Mouse (Mus musculus): ENCODE measurements at regions not wholly inside any gene's neighbourhood (a gene's known extent, or its start where the extent isn't known, plus 50 kb on each side); places are given as distances from the start of the nearest gene placed in this dataset.
A peak's percentile ranks its signal among the peaks of the same experiment; 100 is the strongest.

DNA sequence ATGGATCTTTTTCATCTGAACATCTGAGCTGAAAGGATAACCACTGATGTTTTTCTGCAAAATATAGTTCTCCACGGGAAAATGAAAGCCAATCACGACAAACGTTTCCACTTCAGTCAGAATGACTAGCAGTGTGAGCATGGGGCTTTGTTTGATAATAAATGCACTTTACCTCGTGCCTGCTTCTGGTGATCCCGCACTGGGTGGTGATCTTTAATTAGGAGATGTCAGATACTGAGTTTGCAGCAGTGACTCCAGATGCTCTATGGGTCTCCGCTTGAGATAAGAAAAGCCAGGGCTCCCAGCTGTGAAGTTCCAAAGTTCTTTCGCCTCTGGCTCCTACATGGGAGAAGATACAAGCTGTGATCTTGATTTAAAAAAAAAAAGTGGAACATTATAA is 589.7 kb upstream of the Tenm4 start:
- Histone ChIP-seq H3K27me3 (no peaks in the 10 kb centered on the region), H3K27ac (no peak overlapping the region)
- no peak for ATAC-seq (ENCODE audit: low FRiP score)

GRCm38 (mm10) chr7:95598339-95598738 is 572.7 kb upstream of the Tenm4 start:
- Histone ChIP-seq H3K4me2 (no peak overlapping the region), H3K36me3 (no peaks in the 10 kb centered on the region), H3K27me3 (no peaks in the 10 kb centered on the region), H3K27ac (no peak overlapping the region), H3K9ac (no peak overlapping the region), H3K9me3 (no peaks in the 10 kb centered on the region), H3K4me3 (no peak overlapping the region), H3K4me1 (replicated peaks) (no peaks in the 10 kb centered on the region)
- 86% methylated on average over 2 of the region's 2 CpGs for WGBS
- no peak for ATAC-seq (ENCODE audit: low FRiP score)

More for the DNA sequence above, 589.7 kb upstream of the Tenm4 start:
- H3K9me3 ChIP-seq, result no peaks in the 10 kb centered on the region
- H3K4me2 ChIP-seq, result no peak overlapping the region
- H3K4me1 ChIP-seq (replicated peaks), result no peaks in the 10 kb centered on the region
- 68% methylated on average over 7 of the region's 7 CpGs for WGBS
- no peak overlapping the region for H3K4me3 ChIP-seq
- H3K9ac ChIP-seq, result no peak overlapping the region
- no peaks in the 10 kb centered on the region for H3K36me3 ChIP-seq

GRCm38 (mm10) chr7:95613736-95614135 is 557.3 kb upstream of the Tenm4 start:
- Histone ChIP-seq H3K27me3 (no peaks in the 10 kb centered on the region), H3K4me2 (no peak overlapping the region), H3K9me3 (no peaks in the 10 kb centered on the region), H3K36me3 (no peaks in the 10 kb centered on the region), H3K27ac (no peak overlapping the region), H3K4me3 (no peak overlapping the region), H3K4me1 (replicated peaks) (no peaks in the 10 kb centered on the region), H3K9ac (no peak overlapping the region)
- whole genome bisulfite sequencing, result 80% methylated on average over 2 of the region's 2 CpGs
- ATAC-seq (ENCODE audit: low FRiP score), result no peak

DNA sequence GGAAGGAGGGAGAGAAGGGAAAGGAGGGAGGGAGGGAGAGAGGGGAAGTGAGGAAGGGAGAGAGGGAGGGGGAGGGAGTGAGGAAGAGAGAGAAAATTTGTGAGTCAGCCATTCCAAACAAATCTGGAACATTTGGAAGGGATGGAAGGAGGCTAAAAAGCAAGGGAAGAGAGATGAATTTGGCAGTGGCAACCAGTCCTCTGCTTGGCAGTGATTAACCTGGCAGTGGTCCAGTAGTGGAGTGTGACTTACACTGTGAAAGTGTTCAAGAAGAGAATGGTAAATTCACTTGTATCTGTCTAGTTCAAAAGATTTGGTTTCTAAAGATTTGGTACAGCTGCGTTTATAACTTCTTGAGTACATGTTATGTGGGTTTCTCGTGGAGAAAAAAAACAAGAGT is 553.7 kb upstream of the Tenm4 start:
- Histone ChIP-seq H3K36me3 (no peaks in the 10 kb centered on the region), H3K9ac (no peak overlapping the region), H3K4me1 (replicated peaks) (no peaks in the 10 kb centered on the region), H3K27ac (no peak overlapping the region), H3K4me3 (no peak overlapping the region), H3K27me3 (no peaks in the 10 kb centered on the region), H3K4me2 (no peak overlapping the region), H3K9me3 (no peaks in the 10 kb centered on the region)
- ATAC-seq (ENCODE audit: low FRiP score), result no peak
- WGBS, result 86% methylated on average over 2 of the region's 2 CpGs

- no peak overlapping the region for H3K4me2 ChIP-seq
- H3K36me3 ChIP-seq, result no peaks in the 10 kb centered on the region
- no peaks in the 10 kb centered on the region for H3K9me3 ChIP-seq
- ATAC-seq (ENCODE audit: low FRiP score), result no peak
- H3K27ac ChIP-seq, result no peak overlapping the region
- no peaks in the 10 kb centered on the region for H3K4me1 ChIP-seq (replicated peaks)
- no peak overlapping the region for H3K4me3 ChIP-seq
- no peaks in the 10 kb centered on the region for H3K27me3 ChIP-seq
- no peak overlapping the region for H3K9ac ChIP-seq
Measured at GRCm38 (mm10) chr7:95618170-95618569, 552.9 kb upstream of the Tenm4 start.

GRCm38 (mm10) chr7:95620079-95620478 is 551.0 kb upstream of the Tenm4 start:
- H3K4me3 ChIP-seq, result no peak overlapping the region
- no peak overlapping the region for H3K27ac ChIP-seq
- no peak overlapping the region for H3K4me2 ChIP-seq
- ATAC-seq (ENCODE audit: low FRiP score), result no peak
- H3K9me3 ChIP-seq, result no peaks in the 10 kb centered on the region
- no peaks in the 10 kb centered on the region for H3K27me3 ChIP-seq
- no peak overlapping the region for H3K9ac ChIP-seq
- no peaks in the 10 kb centered on the region for H3K4me1 ChIP-seq (replicated peaks)
- H3K36me3 ChIP-seq, result no peaks in the 10 kb centered on the region

GRCm38 (mm10) chr7:95640683-95641082 is 530.4 kb upstream of the Tenm4 start:
- Histone ChIP-seq H3K27me3 (no peaks in the 10 kb centered on the region), H3K4me2 (no peak overlapping the region), H3K27ac (no peak overlapping the region), H3K4me1 (replicated peaks) (no peaks in the 10 kb centered on the region), H3K4me3 (no peak overlapping the region), H3K9me3 (no peaks in the 10 kb centered on the region), H3K9ac (no peak overlapping the region), H3K36me3 (no peaks in the 10 kb centered on the region)
- WGBS, result 90% methylated on average over 5 of the region's 5 CpGs
- ATAC-seq (ENCODE audit: low FRiP score), result no peak

GRCm38 (mm10) chr7:95674319-95674718 is 496.7 kb upstream of the Tenm4 start:
- Histone ChIP-seq H3K27me3 (no peaks in the 10 kb centered on the region), H3K9ac (no peak overlapping the region), H3K27ac (no peak overlapping the region), H3K4me1 (replicated peaks) (no peaks in the 10 kb centered on the region), H3K4me2 (no peak overlapping the region), H3K9me3 (no peaks in the 10 kb centered on the region), H3K4me3 (no peak overlapping the region), H3K36me3 (no peaks in the 10 kb centered on the region)
- WGBS, result 93% methylated on average over 1 of the region's 1 CpGs
- ATAC-seq (ENCODE audit: low FRiP score), result no peak

GRCm38 (mm10) chr7:95682521-95682920 is 488.5 kb upstream of the Tenm4 start:
- no peak overlapping the region for H3K9ac ChIP-seq
- no peaks in the 10 kb centered on the region for H3K9me3 ChIP-seq
- no peaks in the 10 kb centered on the region for H3K4me1 ChIP-seq (replicated peaks)
- H3K4me3 ChIP-seq, result no peak overlapping the region
- H3K36me3 ChIP-seq, result no peaks in the 10 kb centered on the region
- 0 out of 2 replicates have a peak, but pooled peaks cover 7% of the 10 kb centered on the region for H3K27me3 ChIP-seq
- H3K4me2 ChIP-seq, result no peak overlapping the region
- 59% methylated on average over 3 of the region's 3 CpGs for WGBS
- ATAC-seq (ENCODE audit: low FRiP score), result no peak
- H3K27ac ChIP-seq, result no peak overlapping the region

- H3K27me3 ChIP-seq, result 0 out of 2 replicates have a peak, but pooled peaks cover 7% of the 10 kb centered on the region
- no peak overlapping the region for H3K4me3 ChIP-seq
- no peaks in the 10 kb centered on the region for H3K36me3 ChIP-seq
- H3K9ac ChIP-seq, result no peak overlapping the region
- no peak overlapping the region for H3K4me2 ChIP-seq
- no peak overlapping the region for H3K27ac ChIP-seq
- peaks cover 18% of the 10 kb centered on the region for H3K4me1 ChIP-seq (replicated peaks)
- 26% methylated on average over 3 of the region's 3 CpGs for WGBS
- H3K9me3 ChIP-seq, result no peaks in the 10 kb centered on the region
- ATAC-seq (ENCODE audit: low FRiP score), result 0 out of 2 replicates have a peak, but pooled peaks have one; percentile 11
Measured at GRCm38 (mm10) chr7:95687733-95688132, 483.3 kb upstream of the Tenm4 start.

- no peaks in the 10 kb centered on the region for H3K36me3 ChIP-seq
Measured at GRCm38 (mm10) chr7:95688151-95689146, 482.6 kb upstream of the Tenm4 start.

DNA sequence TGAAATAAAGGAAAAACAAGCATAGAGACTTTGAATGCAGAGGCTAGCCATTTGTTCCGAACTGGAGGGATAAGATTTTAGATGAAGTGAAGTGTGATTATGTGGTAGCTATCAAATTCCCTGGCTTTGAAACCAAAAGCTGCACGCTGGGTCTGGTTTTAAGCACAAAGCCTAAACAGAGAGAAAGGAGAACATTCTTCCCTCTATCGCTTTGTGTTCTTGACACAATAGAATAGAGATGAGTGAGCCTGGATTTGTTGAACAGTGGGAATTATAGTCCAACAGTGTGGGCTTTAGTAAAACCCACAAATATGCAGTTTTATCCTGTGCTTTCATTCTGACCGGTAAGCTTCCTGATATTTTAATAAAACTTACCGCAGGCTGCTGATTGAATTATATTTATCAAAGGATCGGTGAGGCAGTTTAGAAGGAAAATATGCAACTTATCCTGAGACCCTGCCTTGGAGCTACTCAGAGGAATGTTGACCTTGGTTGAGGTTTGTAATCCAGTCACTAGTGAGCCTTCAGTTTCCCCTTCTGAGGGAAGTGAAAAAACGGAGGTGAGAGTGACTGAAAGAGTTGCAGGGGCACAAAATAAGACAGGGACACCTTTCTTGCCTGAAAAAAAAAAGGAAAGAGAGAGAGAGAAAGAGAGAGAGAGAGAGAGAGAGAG is 481.7 kb upstream of the Tenm4 start:
- Histone ChIP-seq H3K36me3 (no peaks in the 10 kb centered on the region), H3K27me3 (0 out of 2 replicates have a peak, but pooled peaks cover 7% of the 10 kb centered on the region), H3K4me2 (peak overlapping the region; percentile 60), H3K4me3 (peak overlapping the region; percentile 34), H3K9ac (no peak overlapping the region; the same call in 1 of the 2 replicates), H3K9me3 (no peaks in the 10 kb centered on the region), H3K4me1 (replicated peaks) (peaks cover 18% of the 10 kb centered on the region), H3K27ac (no peak overlapping the region)
- WGBS, result 10% methylated on average over 7 of the region's 7 CpGs
- ATAC-seq (ENCODE audit: low FRiP score), result no peak

More at GRCm38 (mm10) chr7:95688151-95689146, 482.6 kb upstream of the Tenm4 start:
- Histone ChIP-seq H3K27ac (peak overlapping the region; percentile 36; the same call in 1 of the 2 replicates), H3K4me1 (replicated peaks) (peaks cover 18% of the 10 kb centered on the region), H3K27me3 (0 out of 2 replicates have a peak, but pooled peaks cover 7% of the 10 kb centered on the region), H3K9ac (peak overlapping the region; percentile 58), H3K4me3 (peak overlapping the region; percentile 34), H3K4me2 (peak overlapping the region; percentile 60), H3K9me3 (no peaks in the 10 kb centered on the region)
- WGBS, result 3% methylated on average over 16 of the region's 16 CpGs
- ATAC-seq (ENCODE audit: low FRiP score), result peak; percentile 55
